Mouse (Mus musculus): ENCODE results near the gene Kit.

Gene Kit

GRCm38 (mm10) chr5:75632846-75633640 is 58.3 kb downstream of the Kit start:
- DNase-seq (ENCODE audit: low read depth, low spot score), result no peak

- DNase-seq (ENCODE audit: low read depth, low spot score), result no peak
These were observed 60.7 kb downstream of the Kit start for GRCm38 (mm10) chr5:75635385-75635784.

- no peak for DNase-seq (ENCODE audit: low read depth, low spot score)
These were observed 65.9 kb downstream of the Kit start for GRCm38 (mm10) chr5:75640637-75641036.

DNA sequence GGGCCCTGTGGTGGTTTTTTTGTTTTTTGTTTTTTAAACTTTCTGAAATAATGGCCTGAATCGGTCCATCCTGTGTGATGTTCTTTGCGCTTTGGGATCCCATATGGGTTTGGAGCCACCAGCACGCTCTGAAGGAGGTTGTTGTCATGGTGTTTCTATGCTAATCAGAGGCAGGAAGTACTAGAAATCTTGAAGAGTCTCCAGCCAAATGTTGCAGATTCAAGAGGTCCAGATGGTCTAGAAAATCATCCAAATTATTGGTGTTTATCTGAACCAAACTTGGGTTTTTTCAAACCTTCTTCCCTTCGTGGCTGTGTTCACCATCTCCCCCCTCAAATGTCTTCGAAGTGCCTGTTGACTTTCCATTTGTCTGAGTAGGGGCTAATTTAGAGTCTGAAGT is 72.3 kb downstream of the Kit start:
- no peak for DNase-seq (ENCODE audit: low read depth, low spot score)

DNA sequence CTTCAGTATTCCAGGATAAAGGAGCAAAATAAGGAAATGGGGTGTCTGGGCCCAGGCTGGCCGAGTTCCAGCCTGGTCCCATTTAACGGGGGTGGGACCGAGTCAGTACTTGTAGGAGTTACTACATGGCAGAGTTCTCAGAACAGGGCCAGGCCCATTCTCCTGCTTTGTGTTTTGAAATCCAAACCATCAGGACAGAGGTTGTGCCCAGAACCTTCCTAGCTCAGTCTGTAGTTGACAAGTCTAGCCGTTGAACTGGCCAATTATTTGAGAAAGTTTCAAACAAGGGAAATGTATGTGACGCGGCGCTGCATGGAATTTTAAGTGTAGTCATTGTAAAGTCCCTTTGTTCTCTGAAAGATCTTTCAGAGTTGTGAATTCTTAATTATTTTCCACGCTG is 75.8 kb downstream of the Kit start:
- no peak for DNase-seq (ENCODE audit: low read depth, low spot score)

- no peak for DNase-seq (ENCODE audit: low read depth, low spot score)
These were observed 78.7 kb downstream of the Kit start for GRCm38 (mm10) chr5:75653431-75653830.

DNA sequence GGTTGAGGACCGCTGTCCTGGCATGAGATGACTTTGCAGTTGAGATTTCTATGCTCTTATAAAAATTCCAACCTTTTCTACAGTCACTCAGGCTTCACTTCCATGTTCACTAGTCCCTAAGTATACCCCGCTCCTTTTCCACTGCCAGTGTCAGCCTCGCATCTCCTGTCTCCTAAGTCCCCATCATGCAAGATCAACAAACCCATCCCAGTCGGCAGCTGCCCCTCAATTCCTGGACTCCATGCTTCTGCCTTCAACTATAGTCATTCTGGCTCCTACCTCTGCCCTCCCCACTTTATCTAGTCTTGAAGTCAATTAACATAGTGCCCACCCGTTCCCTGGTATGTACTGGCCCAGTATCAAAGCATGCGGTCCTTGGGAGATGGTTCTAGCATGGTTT is 83.9 kb downstream of the Kit start:
- DNase-seq (ENCODE audit: low read depth, low spot score), result no peak

GRCm38 (mm10) chr5:75660342-75660741 is 85.6 kb downstream of the Kit start:
- DNase-seq (ENCODE audit: low read depth, low spot score), result no peak

DNA sequence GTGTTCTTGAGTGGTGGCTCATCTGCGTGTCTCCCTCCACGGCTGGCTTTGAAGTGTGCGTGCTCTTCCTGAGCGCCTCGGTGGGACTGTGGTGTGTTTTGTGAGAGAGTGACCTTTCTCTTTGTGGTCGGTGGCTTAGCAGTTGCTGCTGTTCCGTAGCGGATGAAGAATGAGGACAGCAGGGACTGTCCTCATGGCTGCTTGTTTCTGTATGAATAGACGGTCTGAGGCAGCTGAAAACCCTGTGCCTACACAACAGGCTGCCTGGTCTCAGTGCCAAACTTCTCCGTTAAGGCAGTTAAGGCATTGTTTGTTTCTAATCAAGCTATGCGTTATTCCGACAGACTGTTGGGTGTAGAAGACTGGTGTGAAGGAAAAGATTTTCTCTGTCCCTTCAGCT is 87.8 kb downstream of the Kit start:
- no peak for DNase-seq (ENCODE audit: low read depth, low spot score)

- no peak for DNase-seq (ENCODE audit: low read depth, low spot score)
These were observed 89.1 kb downstream of the Kit start for GRCm38 (mm10) chr5:75663768-75664167.

DNA sequence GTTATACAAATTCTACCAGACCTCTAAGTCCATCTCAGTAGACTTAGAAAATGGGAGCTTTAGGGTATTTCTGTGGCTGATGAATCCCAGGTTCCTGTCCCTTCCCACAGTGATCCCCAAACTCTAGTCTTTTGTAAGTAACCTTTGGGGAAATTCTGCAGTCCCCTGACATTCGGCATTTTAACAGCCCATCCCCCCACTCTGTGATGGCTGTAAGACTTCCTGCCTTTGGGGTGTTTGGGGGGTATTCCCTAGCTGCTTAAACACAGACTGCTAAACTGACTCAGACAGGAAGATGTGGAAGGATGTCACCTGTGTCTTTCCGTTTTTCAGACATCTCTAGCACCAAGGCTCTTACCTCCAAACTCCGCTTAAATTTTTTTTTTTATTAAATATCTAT is 92.4 kb downstream of the Kit start:
- DNase-seq (ENCODE audit: low read depth, low spot score), result no peak

DNA sequence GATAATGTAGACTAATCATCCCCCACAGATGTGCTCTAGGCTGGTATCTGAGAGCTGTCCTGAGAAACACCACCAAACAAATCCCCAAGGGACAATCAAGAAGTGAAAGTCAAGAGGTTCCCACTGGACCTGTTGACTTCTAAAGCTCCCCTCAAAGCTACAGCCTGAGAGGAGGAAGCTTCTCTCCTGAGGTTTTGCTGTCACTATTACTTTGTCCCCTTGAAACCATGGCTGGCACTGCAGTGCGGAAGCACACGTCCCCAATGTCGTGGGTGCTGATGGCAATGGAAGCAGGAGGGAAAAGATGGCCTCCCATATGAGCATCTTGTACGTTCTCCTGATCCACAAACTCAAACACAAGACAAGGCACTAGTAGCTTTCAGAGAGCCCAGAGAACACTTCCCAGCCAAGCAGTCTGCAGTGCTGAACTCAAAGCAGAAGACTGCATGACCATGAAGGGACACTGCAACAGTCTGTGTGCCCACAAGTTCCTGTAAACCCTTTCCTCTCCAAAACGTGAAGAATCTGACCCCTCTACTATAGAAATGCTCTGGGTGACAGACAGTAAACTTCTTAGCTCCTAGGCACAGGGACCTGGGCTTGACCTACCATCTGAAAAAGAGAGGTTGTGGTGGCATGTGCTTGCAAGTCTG is 96.5 kb downstream of the Kit start:
- DNase-seq (ENCODE audit: low read depth, low spot score), result no peak

- no peak for DNase-seq (ENCODE audit: low read depth, low spot score)
These were observed 101.3 kb downstream of the Kit start for GRCm38 (mm10) chr5:75676024-75676423.

DNA sequence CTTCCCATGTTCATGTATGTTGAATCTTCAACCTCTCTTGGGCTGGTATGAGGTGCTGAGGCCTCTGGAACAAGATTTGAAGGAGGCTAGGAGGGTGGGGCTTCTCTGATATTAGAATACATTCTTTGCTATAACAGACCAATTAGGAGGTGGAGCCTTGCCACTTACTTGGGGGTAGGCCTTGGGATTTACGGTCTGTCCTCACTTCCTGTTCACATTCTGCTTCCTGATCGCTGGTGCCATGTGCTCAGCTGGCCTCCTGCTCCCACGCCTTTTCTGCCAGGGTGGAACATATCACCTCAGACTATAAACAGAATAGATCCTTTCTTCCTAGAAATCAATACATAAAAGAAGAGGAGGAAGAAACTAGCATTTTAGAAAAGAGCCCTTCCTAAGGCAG is 105.2 kb downstream of the Kit start:
- no peak for DNase-seq (ENCODE audit: low read depth, low spot score)

DNA sequence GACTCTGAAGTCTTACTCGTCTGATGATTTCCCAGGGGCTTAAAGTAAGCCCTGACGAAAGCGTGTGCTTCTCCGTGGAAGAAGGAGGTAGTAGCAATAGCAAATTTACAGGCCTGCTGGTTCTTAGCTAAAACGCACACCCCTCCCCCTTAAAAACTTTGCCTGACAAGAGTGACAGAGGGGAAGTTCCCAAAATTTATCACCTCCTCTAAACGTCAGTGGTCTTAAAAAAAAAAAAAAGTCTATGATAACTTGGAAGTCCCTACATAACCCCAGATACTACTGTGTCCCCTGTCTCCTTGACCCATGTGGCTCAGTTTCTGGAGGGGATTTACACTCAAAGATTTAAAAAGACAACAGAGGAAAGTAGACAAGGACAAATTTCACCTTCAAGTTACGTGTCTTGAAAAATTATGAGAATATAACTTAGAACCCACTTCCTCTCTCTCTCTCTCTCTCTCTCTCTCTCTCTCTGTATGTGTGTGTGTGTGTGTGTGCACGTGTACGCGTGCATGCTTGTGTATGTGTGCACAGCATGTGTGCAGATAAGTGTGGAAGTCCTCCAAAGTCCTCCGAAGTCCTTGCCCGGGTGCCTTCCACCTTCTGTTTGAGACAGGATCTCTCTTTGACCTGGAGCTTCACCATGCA is 120.6 kb downstream of the Kit start:
- no peak for DNase-seq (ENCODE audit: low read depth, low spot score)

DNA sequence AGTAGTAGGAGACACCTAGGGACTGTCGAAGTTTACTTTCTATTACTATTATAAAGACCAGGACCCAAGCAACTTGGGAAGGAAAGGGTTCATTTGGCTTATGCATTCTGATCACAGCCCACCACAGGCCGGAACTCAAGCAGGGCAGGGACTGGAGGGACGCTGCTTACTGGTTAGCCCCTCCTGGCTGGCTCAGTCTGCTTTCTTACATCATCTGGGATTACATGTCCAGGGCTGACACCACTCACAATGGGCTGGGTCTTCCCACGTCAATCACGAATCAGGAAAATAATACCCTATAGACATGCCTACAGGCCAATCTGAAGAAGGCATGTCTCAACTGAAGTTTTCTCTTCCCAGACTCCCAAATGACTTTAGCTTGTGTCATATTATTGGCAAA is 122.2 kb downstream of the Kit start:
- no peak for DNase-seq (ENCODE audit: low read depth, low spot score)

DNA sequence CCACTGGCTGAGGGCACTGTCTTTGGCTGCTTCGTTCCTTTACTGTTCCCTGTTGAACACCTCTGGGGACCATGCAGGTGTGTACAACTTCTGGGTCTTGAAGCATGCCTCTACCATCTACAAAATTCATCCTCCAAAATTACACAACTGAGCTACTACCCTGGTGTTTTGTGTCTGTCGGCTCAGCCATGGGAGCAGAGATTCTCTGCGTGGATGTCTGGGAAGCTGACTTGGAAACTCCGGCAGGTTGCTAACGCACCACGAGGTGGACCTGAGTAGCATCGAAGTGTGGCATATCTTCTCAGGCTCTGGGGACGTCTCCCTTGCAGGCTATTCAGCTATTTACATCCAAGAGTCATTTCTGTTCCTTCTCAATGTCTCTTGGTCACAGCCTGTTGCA is 123.8 kb downstream of the Kit start:
- no peak for DNase-seq (ENCODE audit: low read depth, low spot score)

DNA sequence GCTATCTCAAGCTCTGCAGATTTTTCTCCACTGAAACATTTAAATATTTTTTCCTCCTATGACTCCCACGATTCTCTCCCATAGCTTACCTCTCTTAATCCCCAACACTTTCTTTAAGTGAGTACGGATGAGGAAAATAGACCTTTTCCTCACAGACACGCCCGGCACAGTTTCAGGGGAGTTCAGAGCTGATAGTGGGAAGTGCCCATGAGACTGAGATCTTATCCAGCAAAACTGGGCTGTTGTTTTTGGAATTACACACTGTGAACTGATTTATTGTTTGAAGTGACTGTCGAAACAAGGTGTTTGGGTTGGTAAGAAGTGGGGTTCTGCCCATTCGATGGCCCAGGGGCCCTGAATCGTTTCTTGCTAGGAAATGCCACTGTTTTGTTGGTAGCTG is 124.4 kb downstream of the Kit start:
- no peak for DNase-seq (ENCODE audit: low read depth, low spot score)

GRCm38 (mm10) chr5:75699516-75699915 is 124.8 kb downstream of the Kit start:
- DNase-seq (ENCODE audit: low read depth, low spot score), result no peak

DNA sequence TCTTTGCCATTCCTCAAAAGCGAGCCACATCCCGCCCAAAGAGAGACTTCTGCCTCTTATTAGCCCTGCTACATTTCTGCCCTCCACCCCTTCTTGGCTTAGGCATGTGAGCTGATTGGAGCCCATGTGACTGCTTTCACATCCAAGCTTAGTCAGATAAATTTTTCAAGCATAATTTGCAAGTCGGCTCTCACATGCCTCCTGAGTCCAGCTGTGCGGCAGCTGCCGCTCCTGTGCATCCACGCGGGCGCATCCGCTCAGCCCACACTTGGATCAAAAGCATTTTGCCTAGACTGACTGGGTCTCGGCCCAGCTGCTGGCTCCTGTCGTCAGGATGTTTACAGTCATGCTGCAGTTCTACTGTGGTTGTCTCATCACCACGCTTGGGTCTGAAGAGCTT is 126.9 kb downstream of the Kit start:
- DNase-seq (ENCODE audit: low read depth, low spot score), result no peak

DNA sequence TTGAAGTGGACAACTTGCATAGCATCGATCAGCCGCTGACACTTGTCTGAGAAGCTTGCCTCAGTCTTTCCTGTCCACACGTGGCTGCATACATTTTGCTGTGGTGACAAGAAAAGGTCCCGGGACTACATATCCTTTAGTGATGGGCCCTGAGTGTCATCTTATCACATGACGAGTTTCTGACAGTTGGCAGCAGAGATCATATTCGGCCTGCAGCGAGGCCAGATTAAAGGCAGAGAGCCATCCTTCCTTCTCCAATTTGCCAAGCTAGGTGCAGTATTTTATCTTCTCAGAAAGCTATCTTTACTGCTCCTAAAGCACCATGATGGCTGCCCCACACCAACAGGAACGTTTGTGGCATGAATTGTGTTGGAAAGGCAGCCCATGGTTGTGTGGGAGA is 127.4 kb downstream of the Kit start:
- DNase-seq (ENCODE audit: low read depth, low spot score), result no peak

DNA sequence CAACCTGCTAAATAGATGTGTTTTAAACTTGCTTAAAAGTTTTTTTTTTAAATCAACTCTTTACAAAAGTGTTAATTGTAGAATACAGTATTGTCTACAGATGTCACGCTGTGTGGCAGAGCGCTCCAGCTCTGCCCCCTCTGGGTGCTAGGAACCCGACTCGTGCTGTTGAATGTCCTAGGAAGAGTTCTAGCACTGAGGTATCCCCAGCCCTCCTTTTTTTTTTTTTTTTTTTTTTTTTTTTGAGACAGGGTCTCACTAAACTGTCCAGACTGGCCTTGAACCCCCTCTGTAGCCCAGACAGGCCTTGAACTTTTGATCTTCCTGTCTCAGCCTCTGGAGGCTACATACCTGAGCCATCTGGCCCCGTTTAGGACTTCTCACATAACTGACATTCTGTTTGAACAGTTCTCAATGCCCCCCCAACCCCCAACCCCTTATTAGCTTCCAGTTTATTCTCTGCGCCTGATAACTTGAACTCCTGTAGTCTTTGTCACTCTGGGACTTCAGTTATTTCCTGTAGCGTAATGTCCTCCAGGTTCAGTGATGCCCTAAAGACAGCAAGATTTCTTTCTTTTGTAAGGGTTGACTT is 130.0 kb downstream of the Kit start:
- no peak for DNase-seq (ENCODE audit: low read depth, low spot score)

DNA sequence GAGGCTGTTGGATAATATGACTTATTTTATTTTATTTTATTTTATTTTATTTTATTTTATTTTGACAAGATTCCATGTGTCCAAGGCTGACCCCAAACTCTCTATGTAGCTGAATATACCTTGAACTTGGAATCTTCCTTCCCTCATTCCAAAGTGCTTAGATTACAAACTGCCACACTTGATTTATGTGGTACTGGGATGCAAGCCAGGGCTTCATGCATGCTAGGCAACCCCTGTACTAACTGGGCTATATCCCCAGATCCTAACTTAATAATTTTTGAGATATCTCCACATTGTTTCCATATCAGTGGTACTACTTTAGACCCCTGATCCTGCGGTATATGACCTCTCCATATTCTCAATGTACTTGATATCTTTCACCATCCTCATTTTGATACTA is 130.7 kb downstream of the Kit start:
- DNase-seq (ENCODE audit: low read depth, low spot score), result no peak

All from brain, embryonic 18.5 days (tissue).